Mouse (Mus musculus) liver, adult (tissue): ENCODE measurements around the gene Olfr1364.

ENCODE experiments used
- GATA4 ChIP-seq: IDR thresholded peaks from 2 replicates; pipeline ENCODE4 v1.6.1; 2014; ENCODE audit warnings: mild to moderate bottlenecking, low read length; ENCODE audit not compliant: insufficient replicate concordance

Olfr1364 gene

DNA sequence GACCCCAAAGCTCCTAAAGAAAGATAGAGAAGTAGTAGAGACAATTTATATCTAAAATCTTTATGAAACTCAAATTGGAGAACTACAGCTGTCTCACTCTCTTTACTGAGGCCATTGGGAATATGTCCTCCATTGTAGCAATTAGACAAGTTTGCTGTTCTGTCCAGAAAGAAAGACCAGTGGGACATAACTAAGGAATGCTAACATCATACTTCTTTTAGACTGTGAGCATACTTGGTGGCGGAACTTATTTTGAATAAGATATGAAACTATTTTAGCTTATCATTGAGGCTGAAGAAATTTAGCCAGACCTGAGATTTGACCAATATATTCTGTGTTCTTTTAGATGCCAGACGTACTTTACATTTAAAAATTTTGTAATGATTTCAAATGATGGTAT is at the start of gene Olfr1364:
Gene Olfr1364, minus strand, starts transcription at position 101 of the 400 bp plus-strand sequence.
- TF ChIP-seq GATA4, result no peak

DNA sequence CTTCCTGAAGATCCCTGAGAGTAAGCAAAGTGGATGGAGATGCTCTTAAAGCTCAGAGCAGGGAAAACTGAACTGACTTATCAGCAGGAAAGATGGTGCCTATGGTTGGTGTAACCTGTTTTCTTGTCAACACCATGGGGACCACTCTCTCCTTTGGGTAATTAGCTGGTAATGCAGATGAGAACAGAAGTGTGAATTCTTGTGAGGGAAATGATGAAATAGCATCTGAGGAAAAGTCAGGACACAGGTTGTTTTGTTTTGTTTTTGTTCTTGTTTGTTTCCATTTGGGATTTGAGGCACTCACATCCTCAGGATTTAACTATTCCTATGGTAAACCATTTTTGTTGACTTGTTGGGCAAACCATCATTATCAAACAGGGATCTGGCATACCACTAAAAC is 32.4 kb upstream of the Olfr1364 start, which contains the start of gene Olfr1362:
Gene Olfr1362, minus strand, starts transcription at position 101 of the 400 bp plus-strand sequence.
- TF ChIP-seq GATA4, result no peak

GRCm38 (mm10) chr13:21591618-21592017 is 10.1 kb upstream of the Olfr1364 start:
- TF ChIP-seq GATA4, result no peak

DNA sequence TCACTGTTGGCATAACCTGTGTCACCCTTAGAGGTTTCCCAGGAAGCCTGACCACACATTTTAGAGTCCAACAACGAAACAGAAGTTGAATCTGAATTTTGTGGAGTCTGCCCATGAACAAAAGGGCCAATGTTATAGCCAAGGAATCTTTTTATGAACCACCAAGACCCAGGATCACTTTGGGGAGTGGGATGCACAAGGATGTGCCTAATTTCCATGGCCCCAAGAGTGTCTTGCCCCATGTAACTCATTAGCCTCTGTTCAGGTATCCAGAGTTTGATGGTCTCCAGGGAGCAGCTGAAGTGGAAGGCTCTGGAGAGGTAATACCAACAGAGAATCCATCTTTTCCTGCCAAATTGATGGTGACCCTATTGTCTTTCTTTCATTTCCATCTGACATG is 21.8 kb downstream of the Olfr1364 start, which contains the start of gene Olfr1535:
Gene Olfr1535, minus strand, starts transcription at position 101 of the 400 bp plus-strand sequence.
- TF ChIP-seq GATA4, result no peak

- TF ChIP-seq GATA4, result no peak
Observed at GRCm38 (mm10) chr13:21550416-21551110, 31.0 kb downstream of the Olfr1364 start.

- no peak for TF ChIP-seq GATA4
Observed at GRCm38 (mm10) chr13:21549487-21549886, 32.1 kb downstream of the Olfr1364 start.

DNA sequence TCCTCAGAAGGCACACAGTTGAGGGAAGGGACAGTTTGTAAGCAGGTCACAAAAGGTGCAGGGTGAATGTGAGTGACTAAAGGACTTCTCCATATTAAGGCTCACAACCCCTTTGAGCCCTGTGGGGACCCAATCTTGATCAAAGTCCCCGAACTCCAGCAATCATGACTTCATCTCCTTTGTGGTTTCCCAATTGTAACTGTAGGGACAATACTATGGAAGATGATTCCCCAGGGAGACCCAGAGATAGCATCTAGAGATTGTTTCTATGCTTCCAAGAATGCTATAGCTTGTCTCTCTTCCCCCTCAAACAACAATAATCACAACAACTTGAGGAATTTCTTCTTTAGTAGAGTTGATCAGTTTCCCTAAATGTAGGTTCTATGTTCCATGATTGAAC is 38.9 kb downstream of the Olfr1364 start, which contains the start of gene Olfr1366:
Gene Olfr1366, minus strand, starts transcription at position 101 of the 400 bp plus-strand sequence.
- TF ChIP-seq GATA4, result no peak

DNA sequence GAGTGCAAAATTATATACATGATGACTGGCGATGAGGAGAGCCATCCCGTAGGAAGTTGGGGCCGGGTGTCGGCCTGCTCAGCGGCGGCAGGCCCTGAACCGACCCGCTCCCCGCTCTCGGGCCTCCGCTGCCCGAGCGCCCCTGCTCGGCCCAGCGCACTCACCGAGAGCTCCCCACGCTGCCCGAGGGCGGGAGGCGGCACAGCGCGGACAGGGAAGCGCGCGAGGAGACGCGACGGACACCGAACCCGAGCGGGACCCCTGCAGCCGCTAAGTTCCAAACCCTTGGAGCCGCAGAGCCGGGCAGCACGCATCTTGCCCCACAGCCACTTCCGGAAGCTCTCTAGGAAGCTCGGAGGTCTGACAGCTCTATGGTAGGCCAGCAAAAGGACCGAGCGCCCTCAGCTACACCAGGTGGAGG is 50.8 kb downstream of the Olfr1364 start, which contains the start of gene Zkscan8:
Gene Zkscan8, minus strand, starts transcription at position 340 of the 421 bp plus-strand sequence.
- peak; percentile 41; the same call in 1 of the 2 replicates for TF ChIP-seq GATA4

- TF ChIP-seq GATA4, result no peak
Observed at GRCm38 (mm10) chr13:21530136-21530535, 51.4 kb downstream of the Olfr1364 start.
